Mouse (Mus musculus) hindbrain, embryonic 15.5 days (tissue): ENCODE data around the gene Fpr2. TPM values are rescaled to one million over a fixed set of nuclear protein-coding genes. Genes with fewer than 3 reads are reported as not detected.
"Not testable (repeated sequence)": the region's sequence is repeated elsewhere in the genome, so short reads cannot be mapped to it uniquely, and the experiment has no call there.

Experiments used
- ATAC-seq: fragments of 200-750 bp; cut with Nextera tagmentation; 2 replicates; pipeline ENCODE4 v1.8.0; 2017; ENCODE audit warnings: low read depth, moderate number of reproducible peaks, moderate TSS enrichment; ENCODE audit not compliant: low FRiP score
- H3K27ac ChIP-seq: fragments of 300-500 bp; sonication (generic); replicated peaks from 2 replicates; pipeline ENCODE4 v1.5.1; 2015; ENCODE audit warnings: mild to moderate bottlenecking, inconsistent platforms
- H3K27me3 ChIP-seq: fragments of 300-500 bp; sonication (generic); 2 replicates; pipeline ENCODE4 v1.6.1; 2015; ENCODE audit warnings: control low read depth, inconsistent platforms
- H3K36me3 ChIP-seq: fragments of 300-500 bp; sonication (generic); 2 replicates; pipeline ENCODE4 v1.6.1; 2015; ENCODE audit warnings: control low read depth, inconsistent platforms
- H3K4me1 ChIP-seq: fragments of 300-500 bp; sonication (generic); replicated peaks from 2 replicates; pipeline ENCODE4 v1.6.1; 2015; ENCODE audit warnings: control low read depth, inconsistent platforms
- H3K4me2 ChIP-seq: fragments of 300-500 bp; sonication (generic); 2 replicates; pipeline ENCODE4 v1.6.1; 2015; ENCODE audit warnings: moderate library complexity, mild to moderate bottlenecking, inconsistent platforms
- H3K4me3 ChIP-seq: fragments of 300-500 bp; sonication (generic); 2 replicates; pipeline ENCODE4 v1.5.1; 2015; ENCODE audit warnings: mild to moderate bottlenecking, inconsistent platforms
- H3K9ac ChIP-seq: fragments of 300-500 bp; sonication (generic); 2 replicates; pipeline ENCODE4 v1.6.1; 2015; ENCODE audit warnings: inconsistent platforms
- H3K9me3 ChIP-seq: fragments of 300-500 bp; sonication (generic); 2 replicates; pipeline ENCODE4 v1.6.1; 2016; ENCODE audit warnings: control low read depth, inconsistent platforms
- WGBS: fragments of 180-500 bp; shearing (Covaris S2); methylation state at CpG from one replicate; pipeline ENCODE4 v1.1.7; 2015; 5-methylcytosine and 5-hydroxymethylcytosine counted together
- polyA plus RNA-seq: library from polyadenylated mRNA; unstranded; fragments of >200 nt; fragmentation: Nextera tagmentation; extraction: Ambion mirVana; gene quantifications from 2 replicates; pipeline ENCODE4 v1.2.1, GENCODE M21; 2015

Fpr2 gene
- polyA plus RNA-seq, result 0.18 TPM in 1 of 2 replicates, not detected in the other

DNA sequence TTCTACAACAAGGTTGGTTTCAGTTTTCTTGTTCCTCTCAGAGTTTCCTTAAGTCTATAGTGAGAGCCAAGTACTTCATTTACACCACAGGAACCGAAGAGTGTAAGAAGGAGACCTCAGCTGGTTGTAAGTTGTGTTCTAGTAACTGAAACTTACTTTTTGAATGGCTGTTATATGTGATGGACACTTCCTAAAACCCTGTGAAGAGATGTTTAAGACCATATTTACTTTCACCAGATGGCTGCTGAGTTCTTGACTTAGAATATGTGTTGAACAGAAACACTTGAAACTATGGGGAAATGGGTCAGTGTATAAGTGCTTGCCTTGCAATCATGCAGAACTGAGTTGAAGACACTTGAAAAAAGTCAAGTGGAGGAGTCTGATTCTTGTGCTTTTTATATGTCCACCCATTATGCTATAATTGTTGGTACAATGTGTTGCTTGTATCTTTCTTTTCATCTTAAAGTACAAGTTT lies at the start of gene Fpr2, which contains the start of gene Fpr3:
Fpr2 (plus strand) TSS at position 51 of the 475 bp plus-strand sequence.
Fpr3 (plus strand) TSS at position 79 of the 475 bp plus-strand sequence.
- H3K4me3 ChIP-seq, result no peak within 1 kb of the TSS
- H3K9ac ChIP-seq, result no peak within 1 kb of the TSS
- no peak within 1 kb of the TSS for H3K27ac ChIP-seq
- H3K9me3 ChIP-seq, result no peaks in the 10 kb centered on the region
- ATAC-seq, result no peak
- H3K27me3 ChIP-seq, result no peaks in the 10 kb centered on the region
- H3K36me3 ChIP-seq, result no peaks in the 10 kb centered on the region
- no peaks in the 10 kb centered on the region for H3K4me1 ChIP-seq
- H3K4me2 ChIP-seq, result no peak within 1 kb of the TSS
- 64% methylated on average over 1 of the region's 1 CpGs for WGBS

DNA sequence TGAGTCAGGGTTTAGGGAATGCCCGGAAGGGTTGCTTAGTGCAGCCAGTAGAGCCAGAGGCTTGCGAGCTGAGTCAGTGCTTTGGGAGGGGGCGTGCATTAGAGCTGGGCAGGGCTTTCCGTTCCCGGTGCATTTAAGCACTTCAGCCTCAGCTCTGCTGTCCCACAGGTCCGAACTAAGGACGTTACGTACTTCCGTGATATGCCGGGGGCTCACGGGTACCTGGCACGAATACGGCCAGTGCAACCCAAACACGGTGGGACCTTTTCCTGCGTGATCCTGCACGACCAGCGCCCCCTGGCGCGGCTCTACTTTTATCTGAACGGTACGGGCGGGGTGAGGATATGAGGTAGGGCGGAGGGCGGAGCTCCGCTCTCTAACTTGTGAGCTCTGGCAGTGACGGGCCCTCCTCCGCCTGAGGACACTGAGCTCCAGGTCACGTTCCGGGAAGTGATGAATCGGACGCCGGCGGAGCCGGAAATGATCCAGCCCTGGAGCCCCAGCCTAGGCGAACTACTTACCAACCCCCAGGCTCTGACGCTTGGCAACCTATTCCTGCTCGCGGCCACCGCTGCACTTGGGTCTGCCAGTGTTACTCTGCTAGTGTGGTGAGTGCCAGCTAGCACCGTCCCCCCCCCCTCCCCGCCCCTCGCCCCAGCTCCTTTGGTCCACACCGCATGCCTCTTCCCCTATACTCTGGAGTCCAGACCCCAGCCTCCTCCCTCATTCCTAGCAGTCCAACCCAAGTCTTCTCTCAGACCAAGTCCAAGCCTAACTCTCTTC lies 49.5 kb upstream of the Fpr2 start:
- Histone ChIP-seq H3K9me3 (no peaks in the 10 kb centered on the region), H3K4me2 (peak overlapping the region; percentile 77), H3K27ac (peak overlapping the region; percentile 88), H3K36me3 (0 out of 2 replicates have a peak, but pooled peaks cover 2% of the 10 kb centered on the region), H3K4me1 (peaks cover 53% of the 10 kb centered on the region), H3K9ac (peak overlapping the region; percentile 60), H3K4me3 (peak overlapping the region; percentile 46), H3K27me3 (no peaks in the 10 kb centered on the region)
- under 1% methylated on average over 43 of the region's 43 CpGs for WGBS
- ATAC-seq, result peak; percentile 98

DNA sequence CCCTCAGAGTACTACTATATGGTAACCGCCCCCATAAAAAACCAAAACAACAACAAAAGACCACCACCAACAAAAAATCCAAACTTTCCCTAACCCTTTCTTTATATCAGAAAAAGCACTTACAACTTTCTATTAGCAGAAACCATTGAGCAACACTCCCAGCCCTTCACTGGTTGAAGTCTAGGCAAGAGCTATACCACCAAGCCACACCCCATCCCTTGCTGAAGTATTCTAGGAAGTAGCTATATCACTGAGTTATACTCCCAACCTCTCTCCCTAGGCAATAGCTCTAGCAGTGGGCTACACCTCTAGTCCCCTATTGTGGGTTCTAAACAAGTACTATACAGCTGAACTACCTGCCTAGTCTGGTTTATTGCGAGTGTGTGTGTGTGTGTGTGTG lies 48.3 kb upstream of the Fpr2 start:
- 0 out of 2 replicates have a peak, but pooled peaks cover 2% of the 10 kb centered on the region for H3K36me3 ChIP-seq
- no peaks in the 10 kb centered on the region for H3K9me3 ChIP-seq
- no peaks in the 10 kb centered on the region for H3K27me3 ChIP-seq
- peaks cover 41% of the 10 kb centered on the region for H3K4me1 ChIP-seq
- no peak overlapping the region for H3K4me3 ChIP-seq
- WGBS, result 98% methylated on average over 2 of the region's 2 CpGs
- H3K27ac ChIP-seq, result no peak overlapping the region
- no peak for ATAC-seq
- peak overlapping the region; percentile 77 for H3K4me2 ChIP-seq
- H3K9ac ChIP-seq, result no peak overlapping the region

DNA sequence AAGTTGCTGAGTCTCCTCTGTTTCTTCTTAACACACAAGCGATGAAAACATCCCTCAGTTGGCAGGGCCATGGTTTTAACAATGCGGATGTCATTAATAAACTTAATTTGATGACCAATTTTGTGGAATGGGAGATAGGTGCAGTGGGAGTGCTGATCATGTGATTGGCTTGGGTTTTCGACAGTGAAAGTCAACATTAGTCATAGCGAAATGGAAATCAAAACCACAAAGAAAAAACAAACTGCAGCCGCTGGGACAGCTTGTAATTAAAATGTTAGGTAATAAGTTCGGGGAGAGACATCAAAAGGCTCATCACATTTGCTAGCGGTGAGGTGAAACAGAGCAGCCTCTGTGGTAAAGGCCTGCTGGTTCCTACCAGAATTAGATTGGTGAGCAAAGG lies 46.8 kb upstream of the Fpr2 start:
- 0 out of 2 replicates have a peak, but pooled peaks cover 2% of the 10 kb centered on the region for H3K36me3 ChIP-seq
- no peak overlapping the region for H3K4me2 ChIP-seq
- ATAC-seq, result no peak
- 90% methylated on average over 7 of the region's 7 CpGs for WGBS
- no peaks in the 10 kb centered on the region for H3K9me3 ChIP-seq
- no peak overlapping the region for H3K27ac ChIP-seq
- H3K4me3 ChIP-seq, result no peak overlapping the region
- no peak overlapping the region for H3K9ac ChIP-seq
- no peaks in the 10 kb centered on the region for H3K27me3 ChIP-seq
- H3K4me1 ChIP-seq, result peaks cover 33% of the 10 kb centered on the region

DNA sequence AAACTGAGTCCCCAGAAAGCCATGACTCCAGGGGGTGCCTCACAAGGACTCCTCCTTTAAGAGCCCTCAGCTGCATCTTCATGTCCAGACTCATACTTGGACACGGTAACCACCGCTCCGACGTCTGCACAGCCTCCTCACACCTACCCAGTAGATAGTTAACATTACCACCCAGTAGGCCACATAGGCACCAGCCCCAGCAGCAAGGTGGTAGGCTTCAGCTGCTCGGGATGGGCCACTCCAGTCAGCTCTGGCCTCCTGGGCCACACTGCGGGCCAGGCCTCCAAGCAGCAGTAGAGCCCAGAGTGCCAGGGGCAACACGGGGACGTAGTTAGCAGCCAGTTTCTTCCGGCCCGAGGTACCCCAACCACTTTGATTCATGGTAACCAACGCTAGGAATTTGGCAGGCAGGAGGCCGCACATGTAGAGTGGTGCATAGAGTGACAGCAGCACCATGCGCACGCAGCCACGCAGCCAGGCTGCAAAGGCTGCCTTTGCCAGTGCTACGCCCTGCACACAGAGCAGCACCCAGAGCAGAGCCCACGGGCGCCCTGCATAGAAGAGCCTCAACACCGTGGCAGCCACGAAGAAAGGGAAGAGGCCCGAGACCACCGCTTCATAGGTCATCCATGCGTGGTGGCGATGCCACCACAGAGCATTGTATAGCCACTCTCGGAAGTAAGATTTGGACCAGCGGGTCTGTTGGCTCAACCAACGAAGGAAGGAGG lies 43.9 kb upstream of the Fpr2 start:
- no peak overlapping the region for H3K4me3 ChIP-seq
- H3K27ac ChIP-seq, result no peak overlapping the region
- H3K27me3 ChIP-seq, result no peaks in the 10 kb centered on the region
- no peak overlapping the region for H3K4me2 ChIP-seq
- H3K36me3 ChIP-seq, result no peaks in the 10 kb centered on the region
- no peak overlapping the region for H3K9ac ChIP-seq
- peaks cover 10% of the 10 kb centered on the region for H3K4me1 ChIP-seq
- no peaks in the 10 kb centered on the region for H3K9me3 ChIP-seq
- 72% methylated on average over 27 of the region's 27 CpGs for WGBS
- ATAC-seq, result 0 out of 2 replicates have a peak, but pooled peaks have one; percentile 58

DNA sequence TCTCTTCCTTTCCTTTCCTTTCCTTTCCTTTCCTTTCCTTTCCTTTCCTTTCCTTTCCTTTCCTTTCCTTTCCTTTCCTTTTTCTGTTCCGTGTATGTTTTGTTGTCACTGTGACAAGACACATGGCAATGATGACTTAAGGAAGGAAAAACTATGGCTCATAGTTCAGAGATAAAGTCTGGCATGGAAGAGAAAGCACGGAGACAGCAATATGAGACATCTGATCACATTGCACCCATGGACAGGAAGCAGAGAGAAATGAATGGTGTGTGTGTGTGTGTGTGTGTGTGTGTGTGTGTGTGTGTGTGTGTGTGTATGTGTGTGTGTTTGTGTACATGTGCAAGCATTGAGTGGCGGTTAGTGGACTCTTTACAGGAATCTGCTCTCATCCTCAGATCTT lies 43.0 kb upstream of the Fpr2 start:
- H3K9ac ChIP-seq, H3K4me1 ChIP-seq, H3K4me2 ChIP-seq, H3K27me3 ChIP-seq, H3K27ac ChIP-seq, H3K36me3 ChIP-seq, ATAC-seq, H3K4me3 ChIP-seq, H3K9me3 ChIP-seq: not testable (repeated sequence)
- 80% methylated on average over 3 of the region's 3 CpGs for WGBS

DNA sequence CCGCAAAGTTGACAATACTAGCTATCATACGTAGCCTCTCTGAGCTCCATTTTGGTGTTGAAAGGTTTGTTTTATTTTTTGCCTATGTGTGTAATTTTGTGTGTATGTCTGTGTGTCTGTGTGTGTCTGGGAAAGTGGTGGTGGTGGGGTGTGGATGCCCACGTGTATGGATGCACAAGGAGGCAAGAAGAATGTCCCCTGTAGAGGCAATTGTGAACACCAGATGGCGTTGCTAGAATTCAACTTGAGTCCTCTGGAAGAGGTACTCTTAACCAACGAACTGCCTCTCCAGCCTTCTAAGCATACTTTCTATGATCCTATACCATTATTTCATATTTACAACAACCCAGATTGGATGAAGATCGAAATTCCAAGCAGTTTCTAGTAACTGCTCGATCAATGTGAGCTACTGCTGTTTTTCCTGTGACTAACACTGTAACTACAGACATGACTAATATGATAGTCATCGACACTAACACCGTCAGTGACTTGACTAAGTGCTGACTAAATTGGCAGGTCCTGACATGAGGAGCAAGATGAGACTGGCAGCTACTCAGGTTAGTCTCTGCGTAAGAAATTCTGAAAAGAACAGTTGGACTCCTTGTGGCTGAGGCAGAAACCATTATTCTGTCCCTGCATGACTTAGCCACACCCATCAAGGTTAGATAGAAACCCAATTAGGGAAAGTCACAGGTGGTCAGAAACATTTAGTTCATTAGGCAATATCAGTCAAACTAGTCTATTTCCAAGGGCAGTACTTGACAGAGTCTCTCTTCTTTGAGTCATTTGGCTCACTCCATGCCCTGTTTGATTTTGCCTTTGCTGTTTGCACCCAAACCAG lies 42.2 kb upstream of the Fpr2 start:
- Histone ChIP-seq H3K4me1 (peaks cover 4% of the 10 kb centered on the region; the same call in 1 of the 2 replicates), H3K9ac (no peak overlapping the region), H3K9me3 (no peaks in the 10 kb centered on the region), H3K4me3 (no peak overlapping the region), H3K36me3 (no peaks in the 10 kb centered on the region), H3K4me2 (no peak overlapping the region), H3K27ac (no peak overlapping the region), H3K27me3 (no peaks in the 10 kb centered on the region)
- no peak for ATAC-seq
- 74% methylated on average over 10 of the region's 10 CpGs for WGBS

DNA sequence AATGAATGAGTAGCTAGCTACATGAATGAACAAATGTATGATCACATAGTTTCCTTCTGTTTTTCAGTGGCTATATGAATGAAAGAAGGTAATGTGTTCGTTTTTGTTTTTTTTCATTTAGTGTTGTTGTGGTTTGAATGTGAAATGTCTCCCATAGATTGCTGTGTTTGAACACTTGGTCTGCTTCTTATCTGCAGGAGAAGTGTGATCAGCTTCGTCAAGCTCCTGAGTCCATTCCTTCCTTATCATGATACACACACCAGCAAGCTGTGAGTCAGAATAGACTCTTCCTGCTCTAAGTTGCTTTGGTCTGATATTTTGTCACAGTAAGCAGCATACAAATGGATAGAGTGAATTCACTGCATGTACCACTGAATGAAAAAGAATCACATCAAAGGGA lies 38.6 kb upstream of the Fpr2 start:
- Histone ChIP-seq H3K4me3 (no peak overlapping the region), H3K36me3 (no peaks in the 10 kb centered on the region), H3K9me3 (no peaks in the 10 kb centered on the region), H3K27ac (no peak overlapping the region), H3K27me3 (no peaks in the 10 kb centered on the region), H3K4me1 (peaks cover 5% of the 10 kb centered on the region; the same call in 1 of the 2 replicates), H3K9ac (no peak overlapping the region), H3K4me2 (no peak overlapping the region)
- 88% methylated on average over 2 of the region's 2 CpGs for WGBS
- ATAC-seq, result no peak

DNA sequence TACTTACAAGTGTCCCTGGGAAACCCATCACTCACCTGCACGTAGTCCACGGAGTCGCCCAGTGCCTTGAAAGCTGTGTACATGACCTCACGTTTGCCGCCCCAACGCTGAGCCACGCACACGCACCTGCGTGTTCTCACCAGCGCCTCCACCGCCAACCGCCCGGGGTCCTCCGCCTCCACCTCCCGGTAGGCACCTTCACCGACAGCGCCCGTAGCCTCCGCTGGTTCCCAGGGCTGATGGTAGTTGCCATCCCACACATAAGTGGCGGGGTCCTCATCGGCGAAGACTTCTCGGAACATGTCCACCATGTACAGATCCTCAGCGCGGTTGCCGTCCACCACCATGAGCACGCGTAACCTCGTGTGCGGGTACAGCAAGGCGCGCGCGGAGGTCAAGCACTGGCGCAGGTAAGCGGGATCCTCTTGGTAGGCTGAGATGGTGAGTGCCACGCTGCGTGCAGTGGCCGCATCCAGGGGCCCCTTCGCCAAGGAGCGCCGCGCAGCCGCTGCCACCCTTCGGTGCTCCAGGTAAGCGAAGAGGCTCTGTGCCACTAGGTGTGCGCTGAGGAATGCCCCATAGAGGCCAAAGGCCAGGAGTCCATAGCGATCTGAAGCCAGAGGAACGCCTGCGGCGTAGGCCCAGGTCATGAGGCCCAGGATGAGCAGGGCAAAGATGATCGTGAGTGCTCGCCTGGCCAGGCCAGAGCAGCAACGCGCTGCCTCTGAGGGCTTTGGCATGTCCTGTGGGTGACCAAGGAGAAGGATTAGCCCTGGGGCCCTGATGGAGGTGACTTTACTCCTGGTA lies 37.5 kb upstream of the Fpr2 start:
- H3K36me3 ChIP-seq, result no peaks in the 10 kb centered on the region
- peak overlapping the region; percentile 38 for H3K4me3 ChIP-seq
- H3K4me2 ChIP-seq, result peak overlapping the region; percentile 53
- peak; percentile 73 for ATAC-seq
- peak overlapping the region; percentile 29 for H3K9ac ChIP-seq
- H3K27ac ChIP-seq, result no peak overlapping the region
- no peaks in the 10 kb centered on the region for H3K9me3 ChIP-seq
- H3K4me1 ChIP-seq, result peaks cover 5% of the 10 kb centered on the region; the same call in 1 of the 2 replicates
- 20% methylated on average over 55 of the region's 55 CpGs for WGBS
- no peaks in the 10 kb centered on the region for H3K27me3 ChIP-seq

DNA sequence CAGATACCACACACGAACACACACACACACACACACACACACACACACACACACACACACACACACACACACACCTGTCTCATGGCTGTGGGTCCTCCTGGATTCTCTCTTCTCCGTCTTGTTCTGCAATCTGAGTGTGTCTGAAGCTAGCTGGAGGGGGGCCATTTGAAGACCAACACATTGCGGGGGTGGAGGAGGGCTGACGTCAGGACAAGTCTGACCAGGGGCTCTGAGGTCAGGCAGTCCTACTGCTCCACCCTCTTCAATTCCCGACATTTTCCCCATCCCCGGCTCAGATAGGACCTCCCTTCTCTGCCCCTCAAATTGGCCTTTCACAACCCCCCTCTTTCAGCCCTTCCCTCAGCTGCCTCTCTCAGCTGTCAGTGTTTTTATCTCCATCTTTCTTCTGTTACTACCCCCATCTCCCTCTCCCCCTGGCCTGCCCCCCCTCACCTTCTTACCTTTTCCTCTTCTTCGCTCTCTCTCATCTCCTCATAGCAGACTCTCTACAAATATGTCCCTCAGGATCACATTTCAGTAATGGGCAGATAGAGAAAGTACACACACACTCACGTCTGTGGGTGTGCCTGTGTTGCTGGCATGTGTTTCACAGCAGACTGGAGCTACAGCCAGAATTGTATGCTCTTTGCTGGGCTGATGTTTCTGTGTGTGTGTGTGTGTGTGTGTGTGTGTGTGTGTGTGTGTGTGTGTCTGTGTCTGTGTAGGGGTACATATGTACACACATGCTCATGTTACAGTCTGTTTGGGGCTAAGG lies 32.4 kb upstream of the Fpr2 start, which contains the start of gene Has1:
Has1 (minus strand) TSS at position 142 of the 775 bp plus-strand sequence.
- Histone ChIP-seq H3K27ac (no peak within 1 kb of the TSS), H3K36me3 (no peaks in the 10 kb centered on the region), H3K4me3 (no peak within 1 kb of the TSS), H3K9ac (no peak within 1 kb of the TSS), H3K4me2 (no peak within 1 kb of the TSS), H3K4me1 (peaks cover 2% of the 10 kb centered on the region; the same call in 1 of the 2 replicates), H3K9me3 (no peaks in the 10 kb centered on the region), H3K27me3 (no peaks in the 10 kb centered on the region)
- ATAC-seq, result no peak; the same call in 1 of the 2 replicates
- WGBS, result 58% methylated on average over 8 of the region's 8 CpGs
